Mouse (Mus musculus): ENCODE measurements around the gene Dnah5. TPM values are rescaled to one million over a fixed set of nuclear protein-coding genes. Genes with fewer than 3 reads are reported as not detected.
"Not testable (repeated sequence)": the region's sequence is repeated elsewhere in the genome, so short reads cannot be mapped to it uniquely, and the experiment has no call there.

The Dnah5 gene
- total RNA-seq, 2 experiments from 2014 or later, result 3.1 to 3.5 TPM

- DNase-seq (ENCODE audit: low spot score in 2 of 2), result not testable (repeated sequence)
Measured at GRCm38 (mm10) chr15:28461091-28461778, 257.7 kb downstream of the Dnah5 start.

DNA sequence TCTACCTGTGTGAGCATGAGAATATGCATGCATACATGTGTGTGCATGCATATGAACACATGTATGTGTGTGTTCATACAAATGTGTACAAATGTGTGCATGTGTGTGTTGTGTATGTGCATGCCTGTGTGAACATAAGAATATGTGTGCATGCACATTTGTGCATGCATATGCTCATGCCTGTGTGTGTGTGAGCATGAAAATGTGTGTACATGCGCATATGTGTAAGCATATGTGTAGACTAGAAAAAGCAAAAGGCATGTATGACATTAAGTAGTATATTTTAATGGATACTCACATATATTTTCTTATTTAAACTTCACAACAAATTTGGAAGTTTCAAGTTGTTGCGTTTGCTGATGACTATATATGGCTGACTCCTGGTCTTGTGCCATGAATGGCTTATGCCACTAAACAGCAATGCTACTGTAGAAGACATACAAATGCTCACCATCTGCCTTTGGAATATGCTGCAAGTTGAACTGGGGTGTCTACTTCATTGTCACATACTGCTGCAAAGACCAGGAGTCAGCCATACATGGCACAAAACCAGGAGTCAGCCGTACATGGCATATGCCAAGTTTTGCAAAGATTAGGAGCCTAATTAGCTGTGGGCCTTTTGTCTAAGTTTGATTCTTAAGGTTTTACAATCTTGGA is 263.2 kb downstream of the Dnah5 start:
- peak; percentile 26 to 77 for DNase-seq (ENCODE audit: low spot score in 2 of 2)

GRCm38 (mm10) chr15:28473749-28474390 is 270.3 kb downstream of the Dnah5 start:
- no peak for DNase-seq (ENCODE audit: low spot score in 2 of 2)

- DNase-seq (ENCODE audit: low spot score in 2 of 2), result peak in 1 of 2 experiments; percentile 12
Measured at GRCm38 (mm10) chr15:28502820-28503219, 299.3 kb downstream of the Dnah5 start.

DNA sequence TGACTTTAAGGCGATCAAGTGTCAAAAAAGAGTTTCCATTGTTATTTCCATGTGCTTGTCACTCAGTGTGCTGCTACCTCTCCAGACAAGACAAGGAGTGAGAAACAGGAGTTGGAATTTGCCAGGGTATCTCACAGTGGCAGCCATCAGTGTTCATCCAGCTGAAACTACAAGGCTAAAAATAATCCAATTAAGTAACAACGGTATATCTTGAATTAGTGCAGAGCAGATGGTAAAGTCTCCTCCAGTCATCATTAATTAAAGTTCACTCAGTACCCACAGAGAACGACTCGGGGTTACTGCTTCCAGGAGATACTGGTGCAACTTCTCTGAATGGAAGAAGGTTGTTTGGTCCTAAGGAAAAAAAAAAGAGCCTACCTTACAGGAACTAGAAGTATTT is 311.6 kb downstream of the Dnah5 start:
- DNase-seq (ENCODE audit: low spot score in 2 of 2), result no peak

Other genes starting within 250 kb of the Dnah5 start
- gene Trio, start 177.9 kb upstream of the Dnah5 start, total RNA-seq (2021), result 100 to 1,000 TPM; 254 to 260 TPM